Mouse (Mus musculus): Measurements from ENCODE around the gene Ppm1n. TPM values are rescaled to one million over a fixed set of nuclear protein-coding genes. Genes with fewer than 3 reads are reported as not detected.

The Ppm1n gene
- not detected in 2 replicates for total RNA-seq (2014; fragmentation: Nextera tagmentation)
- not detected in 2 replicates for total RNA-seq (2017)

DNA sequence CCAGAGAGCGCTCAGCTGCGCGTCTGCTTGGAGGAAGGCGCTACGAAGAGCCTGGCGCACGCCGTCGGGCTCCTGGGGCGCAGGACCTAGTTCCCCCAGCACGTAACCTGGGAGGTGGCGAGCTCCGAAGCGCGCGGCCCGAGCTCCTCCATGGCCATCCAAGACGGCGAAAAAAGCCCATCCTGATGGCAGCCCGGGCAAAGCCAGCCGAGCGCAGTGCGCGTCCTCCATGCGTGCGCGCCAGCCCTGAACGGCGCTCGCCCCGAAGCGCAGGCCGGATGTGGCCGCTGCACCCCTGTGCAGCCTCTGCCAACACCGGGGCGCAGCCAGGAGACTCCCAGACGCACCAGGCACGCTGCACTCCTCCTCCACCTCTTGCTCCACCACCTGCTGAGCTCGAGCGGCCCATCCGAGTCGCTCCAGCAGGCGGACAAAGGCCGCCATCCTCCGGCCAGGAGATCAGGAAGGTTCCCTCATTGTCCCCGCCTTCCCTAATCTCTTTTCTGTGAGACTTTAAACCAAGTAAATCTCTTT is at the start of gene Ppm1n:
Gene Ppm1n, minus strand, starts transcription at position 484 of the 534 bp plus-strand sequence.
- ATAC-seq (replicated peaks; ENCODE audit: poor library complexity, severe bottlenecking): no peak

- ATAC-seq (replicated peaks; ENCODE audit: poor library complexity, severe bottlenecking): no peak
Observed at GRCm38 (mm10) chr7:19328425-19328824, 48.6 kb upstream of the Ppm1n start.

DNA sequence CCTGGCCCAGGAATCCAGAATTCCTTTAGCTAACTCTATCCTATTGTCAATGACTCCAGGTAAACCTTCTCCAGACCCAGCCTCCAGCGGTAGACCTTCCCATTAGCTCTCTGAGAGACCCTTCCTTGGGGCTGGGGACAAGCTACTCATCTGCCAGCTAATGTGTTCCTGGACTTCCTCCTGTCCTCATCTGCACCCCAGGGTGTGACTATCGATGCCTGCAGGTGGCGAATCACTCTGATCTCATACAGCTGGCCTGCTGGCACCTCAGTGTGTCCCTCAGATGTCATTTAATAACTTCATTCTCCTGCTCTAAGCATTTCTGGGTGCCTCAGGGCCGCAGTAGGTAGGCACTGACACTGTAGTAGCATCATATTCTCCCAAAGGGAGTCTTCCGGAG is 47.9 kb upstream of the Ppm1n start:
- no peak for ATAC-seq (replicated peaks; ENCODE audit: poor library complexity, severe bottlenecking)

- peak; percentile 75 for ATAC-seq (replicated peaks; ENCODE audit: poor library complexity, severe bottlenecking)
Observed at GRCm38 (mm10) chr7:19327128-19327527, 47.3 kb upstream of the Ppm1n start.

- peak; percentile 51 for ATAC-seq (replicated peaks; ENCODE audit: poor library complexity, severe bottlenecking)
Observed at GRCm38 (mm10) chr7:19326359-19326758, 46.5 kb upstream of the Ppm1n start.

DNA sequence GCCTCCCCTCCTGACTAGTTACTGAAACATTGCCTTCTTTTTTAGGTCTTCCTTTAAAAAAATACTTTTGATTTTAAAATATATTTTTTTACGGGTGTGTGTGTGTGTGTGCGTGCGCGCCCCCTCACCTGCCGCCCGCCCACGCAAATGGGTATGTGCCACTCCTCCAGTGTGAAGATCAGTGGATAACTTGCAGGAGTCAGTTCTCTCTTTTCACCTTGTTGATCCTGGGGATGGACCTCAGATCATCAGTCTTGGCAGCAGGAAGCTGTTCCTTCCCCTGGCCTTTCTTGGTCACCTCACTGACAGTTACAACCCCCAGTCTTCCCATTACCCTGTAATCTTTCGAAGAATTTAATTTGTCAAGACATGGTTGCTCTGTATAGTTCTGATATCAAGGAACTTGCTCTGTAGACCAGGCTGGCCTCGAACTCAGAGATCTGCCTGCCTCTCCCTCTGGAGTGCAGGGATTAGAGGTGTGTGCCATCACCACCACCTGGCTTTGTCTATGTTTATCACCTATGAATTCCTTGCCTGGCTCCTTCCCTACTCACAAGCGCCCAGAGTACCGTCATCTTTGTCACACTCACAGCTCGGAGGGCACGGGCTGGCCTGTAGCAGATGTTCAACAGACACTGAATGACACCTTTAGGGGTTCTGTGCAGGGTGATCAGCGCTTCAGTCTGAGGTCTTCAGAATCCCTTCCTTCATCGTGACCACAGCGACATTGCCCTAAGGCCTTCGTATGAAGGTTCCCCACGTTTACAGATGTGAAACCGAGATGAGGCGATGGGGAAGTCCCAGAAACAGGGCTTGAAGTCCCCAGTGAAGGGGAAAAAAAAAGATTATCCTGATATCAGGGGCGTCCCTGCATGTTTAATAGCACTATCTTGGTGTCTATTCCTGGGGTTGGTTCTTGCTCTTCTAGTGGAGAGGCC is 45.7 kb upstream of the Ppm1n start:
- peak; percentile 64 for ATAC-seq (replicated peaks; ENCODE audit: poor library complexity, severe bottlenecking)

DNA sequence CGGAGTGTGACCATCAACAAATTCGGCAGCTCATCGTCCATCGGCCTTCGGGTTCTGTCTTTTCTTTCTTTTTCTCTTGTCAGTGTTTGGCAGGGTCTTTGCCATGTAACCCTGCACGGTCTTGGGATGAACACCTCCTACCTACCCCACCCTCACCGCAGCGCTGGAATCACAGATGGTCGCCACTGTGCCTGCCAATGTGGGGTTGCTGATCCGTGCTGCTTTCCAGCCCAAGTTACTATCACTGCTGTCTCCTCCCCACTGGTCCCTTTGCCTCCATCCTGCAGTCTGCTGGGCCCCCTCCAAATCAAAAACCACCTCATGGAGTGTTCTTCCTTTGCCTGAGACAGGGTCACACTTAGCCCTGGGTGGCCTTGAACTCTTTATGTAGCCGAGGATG is 44.4 kb upstream of the Ppm1n start:
- ATAC-seq (replicated peaks; ENCODE audit: poor library complexity, severe bottlenecking): no peak

DNA sequence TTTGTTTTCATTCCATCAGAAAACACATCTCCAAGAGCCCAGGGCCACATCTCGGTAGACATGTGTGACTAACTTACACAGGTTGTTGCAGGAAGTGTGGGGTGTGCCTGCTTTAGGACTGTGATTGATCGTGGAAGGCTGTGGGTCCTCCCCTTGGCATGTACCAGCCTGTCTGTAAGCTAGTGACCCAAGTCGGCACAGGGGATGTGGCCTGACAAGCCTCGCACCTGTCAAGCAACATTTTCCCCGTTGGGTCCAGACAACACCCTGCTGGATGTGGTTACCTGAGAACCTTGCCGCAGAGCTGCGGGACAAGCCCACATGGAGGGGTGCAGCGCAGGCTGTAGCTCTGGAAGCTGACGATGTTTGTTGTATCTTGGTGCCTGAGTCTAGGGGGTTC is 42.6 kb upstream of the Ppm1n start:
- no peak for ATAC-seq (replicated peaks; ENCODE audit: poor library complexity, severe bottlenecking)

- ATAC-seq (replicated peaks; ENCODE audit: poor library complexity, severe bottlenecking): peak; percentile 48
Observed at GRCm38 (mm10) chr7:19321464-19321863, 41.6 kb upstream of the Ppm1n start.

- ATAC-seq (replicated peaks; ENCODE audit: poor library complexity, severe bottlenecking): no peak
Observed at GRCm38 (mm10) chr7:19320637-19321036, 40.8 kb upstream of the Ppm1n start.

GRCm38 (mm10) chr7:19319906-19320305 is 40.0 kb upstream of the Ppm1n start:
- peak; percentile 71 for ATAC-seq (replicated peaks; ENCODE audit: poor library complexity, severe bottlenecking)

GRCm38 (mm10) chr7:19319458-19319857 is 39.6 kb upstream of the Ppm1n start:
- peak; percentile 4; the same call in 1 of the 2 replicates for ATAC-seq (replicated peaks; ENCODE audit: poor library complexity, severe bottlenecking)

DNA sequence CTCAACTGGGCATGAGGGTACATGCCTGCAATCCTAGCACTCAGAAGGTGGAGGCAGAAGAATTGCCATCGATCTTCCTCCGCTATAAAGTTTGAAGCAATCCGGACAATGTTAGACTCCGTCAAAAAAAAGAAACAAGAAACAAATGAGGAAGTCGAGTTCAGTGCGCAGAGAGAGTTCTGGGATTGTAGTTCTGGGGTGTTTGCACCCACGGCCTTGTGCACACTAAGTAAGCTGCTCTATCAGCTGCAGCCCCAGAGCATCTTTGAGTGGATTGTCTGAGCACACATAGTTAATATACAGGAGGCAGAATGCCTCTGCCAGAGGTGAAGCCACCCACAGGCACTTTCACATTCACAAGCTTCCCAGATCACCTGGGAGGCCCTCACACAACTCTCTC is 38.8 kb upstream of the Ppm1n start:
- ATAC-seq (replicated peaks; ENCODE audit: poor library complexity, severe bottlenecking): no peak

GRCm38 (mm10) chr7:19318201-19318600 is 38.3 kb upstream of the Ppm1n start:
- ATAC-seq (replicated peaks; ENCODE audit: poor library complexity, severe bottlenecking): no peak

GRCm38 (mm10) chr7:19316451-19317161 is 36.7 kb upstream of the Ppm1n start:
- peak; percentile 71 for ATAC-seq (replicated peaks; ENCODE audit: poor library complexity, severe bottlenecking)

- no peak for ATAC-seq (replicated peaks; ENCODE audit: poor library complexity, severe bottlenecking)
Observed at GRCm38 (mm10) chr7:19314033-19314432, 34.2 kb upstream of the Ppm1n start.

GRCm38 (mm10) chr7:19311991-19312390 is 32.1 kb upstream of the Ppm1n start:
- ATAC-seq (replicated peaks; ENCODE audit: poor library complexity, severe bottlenecking): no peak

GRCm38 (mm10) chr7:19309884-19310641 is 30.2 kb upstream of the Ppm1n start, which contains the start of gene Fosb:
TSS of gene Fosb (minus strand) at chr7:19310051.
- peak; percentile 49 for ATAC-seq (replicated peaks; ENCODE audit: poor library complexity, severe bottlenecking)

- 0 out of 2 replicates have a peak, but pooled peaks have one; percentile 1 for ATAC-seq (replicated peaks; ENCODE audit: poor library complexity, severe bottlenecking)
Observed at GRCm38 (mm10) chr7:19309278-19309883, 29.5 kb upstream of the Ppm1n start.

All from granulocyte monocyte progenitor cell, adult 5-6 weeks (primary cell).